Mouse (Mus musculus) large intestine, adult 2 months (tissue): ENCODE data around the gene Gm10772. TPM values are rescaled to one million over a fixed set of nuclear protein-coding genes. Genes with fewer than 3 reads are reported as not detected.
"Not testable (repeated sequence)": the region's sequence is repeated elsewhere in the genome, so short reads cannot be mapped to it uniquely, and the experiment has no call there.

ENCODE experiments used
- DNase-seq: peaks from one replicate; pipeline ENCODE4 v3.0.0-alpha.2; 2012; ENCODE audit warnings: low read depth, low spot score
- WGBS: fragments of 180-500 bp; shearing (Covaris S2); methylation state at CpG from one replicate; pipeline ENCODE4 v1.1.7; 2018; 5-methylcytosine and 5-hydroxymethylcytosine counted together
- polyA plus RNA-seq: library from polyadenylated mRNA; depleted of rRNA; stranded (reverse); fragments of >200 nt; gene quantifications from 2 replicates; pipeline ENCODE4 v1.2.3, GENCODE M21; 2012; rRNA removed

Gm10772 gene
- polyA plus RNA-seq, result not detected in 2 replicates

- WGBS, result 91% methylated on average over 2 of the region's 3 CpGs
- not testable (repeated sequence) for DNase-seq
These were observed at the start of gene Gm10772 for GRCm38 (mm10) chr13:66227473-66227872. Gm10772 (minus strand) TSS chr13:66227573.

- WGBS, result no CpG with 5 or more reads among the region's 1 CpGs
These were observed 36.5 kb upstream of the Gm10772 start for GRCm38 (mm10) chr13:66263914-66264313.

GRCm38 (mm10) chr13:66263141-66263540, 35.8 kb upstream of the Gm10772 start:
- WGBS, result 59% methylated on average over 4 of the region's 7 CpGs
- not testable (repeated sequence) for DNase-seq

More at GRCm38 (mm10) chr13:66263914-66264313, 36.5 kb upstream of the Gm10772 start:
- not testable (repeated sequence) for DNase-seq

GRCm38 (mm10) chr13:66214349-66214748, 13.0 kb downstream of the Gm10772 start:
- no CpG with 5 or more reads among the region's 11 CpGs for WGBS
- DNase-seq, result no peak

GRCm38 (mm10) chr13:66213811-66214210, 13.6 kb downstream of the Gm10772 start:
- WGBS, result no CpG with 5 or more reads among the region's 1 CpGs
- not testable (repeated sequence) for DNase-seq

GRCm38 (mm10) chr13:66179172-66179571, 48.2 kb downstream of the Gm10772 start:
- 76% methylated on average over 8 of the region's 12 CpGs for WGBS
- DNase-seq, result not testable (repeated sequence)

Other genes starting within 250 kb of the Gm10772 start
- not detected in 2 replicates for gene Gm10324, start 108.0 kb downstream of the Gm10772 start, polyA plus RNA-seq
- not detected in 2 replicates for gene 2410141K09Rik, start 213.5 kb upstream of the Gm10772 start, polyA plus RNA-seq